Mouse (Mus musculus) embryonic facial prominence, embryonic 13.5 days (tissue): Measurements from ENCODE around the gene Dynll2. TPM values are rescaled to one million over a fixed set of nuclear protein-coding genes. Genes with fewer than 3 reads are reported as not detected.

Source experiments
- ATAC-seq: fragments of 200-750 bp; cut with Nextera tagmentation; 2 replicates; pipeline ENCODE4 v1.8.0; 2017; ENCODE audit warnings: low read depth; ENCODE audit not compliant: insufficient number of reproducible peaks, insufficient read depth, low FRiP score, low TSS enrichment
- H3K27ac ChIP-seq: fragments of 300-500 bp; sonication (generic); 2 replicates; pipeline ENCODE4 v1.5.1; 2015; ENCODE audit warnings: moderate library complexity, mild to moderate bottlenecking, inconsistent platforms
- H3K27me3 ChIP-seq: fragments of 300-500 bp; sonication (generic); 2 replicates; pipeline ENCODE4 v1.6.1; 2015; ENCODE audit warnings: mild to moderate bottlenecking, inconsistent platforms
- H3K36me3 ChIP-seq: fragments of 300-500 bp; sonication (generic); 2 replicates; pipeline ENCODE4 v1.6.1; 2015; ENCODE audit warnings: mild to moderate bottlenecking, inconsistent platforms
- H3K4me1 ChIP-seq: fragments of 300-500 bp; sonication (generic); 2 replicates; pipeline ENCODE4 v1.6.1; 2015; ENCODE audit warnings: inconsistent platforms
- H3K4me2 ChIP-seq: fragments of 300-500 bp; sonication (generic); 2 replicates; pipeline ENCODE4 v1.6.1; 2015; ENCODE audit warnings: moderate library complexity, mild to moderate bottlenecking, inconsistent platforms
- H3K4me3 ChIP-seq: fragments of 300-500 bp; sonication (generic); 2 replicates; pipeline ENCODE4 v1.5.1; 2015; ENCODE audit warnings: mild to moderate bottlenecking, inconsistent platforms
- H3K9ac ChIP-seq: fragments of 300-500 bp; sonication (generic); 2 replicates; pipeline ENCODE4 v1.6.1; 2015; ENCODE audit warnings: mild to moderate bottlenecking, inconsistent platforms
- H3K9me3 ChIP-seq: fragments of 300-500 bp; sonication (generic); 2 replicates; pipeline ENCODE4 v1.6.1; 2016; ENCODE audit warnings: inconsistent platforms
- WGBS: fragments of 180-500 bp; shearing (Covaris S2); methylation state at CpG from one replicate; pipeline ENCODE4 v1.1.7; 2015; ENCODE audit warnings: mixed read lengths; 5-methylcytosine and 5-hydroxymethylcytosine counted together
- polyA plus RNA-seq: library from polyadenylated mRNA; unstranded; fragments of >200 nt; fragmentation: Nextera tagmentation; extraction: Ambion mirVana; gene quantifications from 2 replicates; pipeline ENCODE4 v1.2.1, GENCODE M21; 2015

Dynll2 gene
- polyA plus RNA-seq, 1 experiment from 2014 or later: 23.3 TPM

DNA sequence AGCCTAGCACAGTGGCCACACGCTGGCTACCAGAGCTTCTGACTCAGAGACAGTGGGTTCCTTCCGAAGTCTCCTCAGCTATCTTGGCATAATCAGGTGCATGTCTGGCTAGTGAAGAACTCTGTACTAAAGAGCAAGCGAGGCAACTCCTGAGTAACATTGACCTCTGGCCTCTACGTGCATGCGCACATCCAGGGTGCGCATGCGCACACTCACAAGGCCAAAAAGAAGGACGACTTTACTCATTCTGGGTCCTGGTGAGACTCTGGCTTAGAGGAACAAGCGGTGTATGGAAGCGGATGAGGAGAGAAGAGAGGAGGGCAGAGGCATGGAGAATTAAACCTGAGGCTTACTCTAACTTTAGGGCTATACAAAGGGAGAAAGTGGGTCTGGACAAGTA lies 26.3 kb upstream of the Dynll2 start:
- H3K9ac ChIP-seq: no peak overlapping the region
- ATAC-seq: no peak

DNA sequence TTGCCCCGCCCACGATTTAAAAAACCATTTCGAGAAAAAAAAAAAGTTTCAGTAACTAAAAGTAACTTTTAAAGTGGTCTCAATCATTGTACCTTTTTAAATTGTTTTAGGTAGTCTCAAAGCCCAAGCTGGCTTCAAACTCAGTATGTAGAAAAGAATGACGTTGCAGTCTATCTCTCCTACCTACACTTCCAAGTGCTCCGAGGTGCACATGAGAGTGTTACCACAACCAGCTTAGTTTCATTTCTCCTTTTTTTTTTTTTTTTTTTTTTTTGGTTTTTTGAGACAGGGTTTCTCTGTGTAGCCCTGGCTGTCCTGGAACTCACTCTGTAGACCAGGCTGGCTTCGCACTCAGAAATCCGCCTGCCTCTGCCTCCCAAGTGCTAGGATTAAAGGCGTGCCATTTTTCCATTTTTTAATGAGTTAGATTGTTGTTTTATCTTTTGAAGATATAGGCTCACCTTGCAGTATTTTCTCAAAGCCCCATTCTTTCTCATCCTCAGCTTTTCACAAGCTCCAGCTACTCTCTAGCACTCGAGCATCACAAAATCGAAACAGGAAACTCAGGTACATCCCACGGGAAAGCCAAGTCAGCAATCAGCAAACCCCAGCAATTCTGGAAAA lies 25.4 kb upstream of the Dynll2 start:
- H3K9ac ChIP-seq: no peak overlapping the region
- ATAC-seq: no peak
- 86% methylated on average over 11 of the region's 11 CpGs for WGBS
- no peaks in the 10 kb centered on the region for H3K9me3 ChIP-seq
- no peak overlapping the region for H3K27ac ChIP-seq
- H3K4me1 ChIP-seq: peaks cover 24% of the 10 kb centered on the region
- no peaks in the 10 kb centered on the region for H3K36me3 ChIP-seq
- no peak overlapping the region for H3K4me2 ChIP-seq
- no peak overlapping the region for H3K4me3 ChIP-seq
- H3K27me3 ChIP-seq: peaks cover 7% of the 10 kb centered on the region; the same call in 1 of the 2 replicates

More for the DNA sequence above, 26.3 kb upstream of the Dynll2 start:
- no peak overlapping the region for H3K4me2 ChIP-seq
- peaks cover 7% of the 10 kb centered on the region; the same call in 1 of the 2 replicates for H3K27me3 ChIP-seq
- no peak overlapping the region for H3K27ac ChIP-seq
- no peaks in the 10 kb centered on the region for H3K9me3 ChIP-seq
- no peak overlapping the region for H3K4me3 ChIP-seq
- H3K36me3 ChIP-seq: no peaks in the 10 kb centered on the region
- WGBS: 88% methylated on average over 10 of the region's 10 CpGs
- H3K4me1 ChIP-seq: peaks cover 23% of the 10 kb centered on the region

DNA sequence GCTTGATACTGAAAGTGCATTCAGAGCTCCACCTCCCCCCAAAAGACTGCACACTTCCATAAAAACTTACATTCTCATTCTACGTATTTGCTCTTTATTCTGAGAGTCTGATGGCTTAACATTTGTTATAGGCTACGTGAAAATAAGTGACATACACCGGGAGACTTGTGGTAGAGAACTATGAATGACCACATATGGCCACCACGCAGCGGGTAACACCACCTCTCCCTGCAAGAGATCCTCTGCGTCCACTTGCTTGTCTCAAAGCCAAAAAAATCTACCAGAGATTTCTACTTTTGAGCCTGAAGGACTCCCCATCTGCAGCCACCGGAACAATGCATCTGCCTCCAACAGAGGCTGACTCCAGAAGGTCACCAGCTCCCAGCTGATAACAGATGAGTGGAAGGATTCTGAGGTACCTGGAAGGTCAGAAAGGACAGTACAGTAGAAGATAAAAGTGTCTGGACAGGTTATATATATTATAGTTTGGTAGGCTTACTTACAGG lies 24.6 kb upstream of the Dynll2 start:
- no peak overlapping the region for H3K9ac ChIP-seq
- peaks cover 7% of the 10 kb centered on the region; the same call in 1 of the 2 replicates for H3K27me3 ChIP-seq
- no peak for ATAC-seq
- H3K4me1 ChIP-seq: peaks cover 24% of the 10 kb centered on the region
- no peak overlapping the region for H3K4me3 ChIP-seq
- WGBS: 84% methylated on average over 7 of the region's 7 CpGs
- no peak overlapping the region for H3K4me2 ChIP-seq
- no peak overlapping the region for H3K27ac ChIP-seq
- H3K9me3 ChIP-seq: no peaks in the 10 kb centered on the region
- no peaks in the 10 kb centered on the region for H3K36me3 ChIP-seq

DNA sequence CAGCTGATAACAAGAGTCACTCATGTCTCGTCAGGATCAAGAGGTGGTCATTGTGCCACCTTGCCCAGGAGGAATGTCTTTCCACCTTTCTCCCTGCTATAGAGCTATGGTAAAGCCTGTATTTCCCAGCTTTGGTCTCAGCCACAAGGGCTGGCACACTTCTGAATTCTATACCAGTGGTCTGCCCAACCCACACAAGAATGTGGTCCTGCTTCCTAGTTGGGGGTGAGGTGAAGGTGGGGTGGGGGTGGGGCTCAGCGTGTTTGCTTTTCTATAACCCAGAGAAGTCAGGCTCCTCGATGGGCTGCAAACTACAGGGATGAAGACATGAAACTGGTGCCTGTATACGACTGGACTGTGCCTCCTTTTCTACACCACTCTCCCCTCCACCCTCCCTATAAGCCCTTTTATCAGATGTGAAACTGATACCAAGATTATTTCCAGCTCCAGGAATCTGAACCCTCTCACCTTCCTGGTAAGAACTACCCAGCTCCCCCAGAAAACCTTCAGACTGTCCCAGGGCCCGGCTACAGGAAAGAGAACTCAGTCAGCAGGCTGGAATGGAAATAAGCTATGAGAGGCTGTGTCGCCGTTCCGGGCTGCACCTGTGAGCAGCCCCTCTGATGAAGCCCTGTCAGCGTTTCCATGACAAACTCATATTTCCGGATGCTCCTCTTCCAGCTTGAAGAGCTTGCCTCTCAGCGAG lies 24.0 kb upstream of the Dynll2 start:
- peaks cover 24% of the 10 kb centered on the region for H3K4me1 ChIP-seq
- no peak overlapping the region for H3K9ac ChIP-seq
- peaks cover 7% of the 10 kb centered on the region; the same call in 1 of the 2 replicates for H3K27me3 ChIP-seq
- WGBS: 57% methylated on average over 11 of the region's 11 CpGs
- H3K36me3 ChIP-seq: no peaks in the 10 kb centered on the region
- no peak overlapping the region for H3K4me3 ChIP-seq
- no peak overlapping the region for H3K27ac ChIP-seq
- no peak overlapping the region for H3K4me2 ChIP-seq
- ATAC-seq: no peak
- no peaks in the 10 kb centered on the region for H3K9me3 ChIP-seq

DNA sequence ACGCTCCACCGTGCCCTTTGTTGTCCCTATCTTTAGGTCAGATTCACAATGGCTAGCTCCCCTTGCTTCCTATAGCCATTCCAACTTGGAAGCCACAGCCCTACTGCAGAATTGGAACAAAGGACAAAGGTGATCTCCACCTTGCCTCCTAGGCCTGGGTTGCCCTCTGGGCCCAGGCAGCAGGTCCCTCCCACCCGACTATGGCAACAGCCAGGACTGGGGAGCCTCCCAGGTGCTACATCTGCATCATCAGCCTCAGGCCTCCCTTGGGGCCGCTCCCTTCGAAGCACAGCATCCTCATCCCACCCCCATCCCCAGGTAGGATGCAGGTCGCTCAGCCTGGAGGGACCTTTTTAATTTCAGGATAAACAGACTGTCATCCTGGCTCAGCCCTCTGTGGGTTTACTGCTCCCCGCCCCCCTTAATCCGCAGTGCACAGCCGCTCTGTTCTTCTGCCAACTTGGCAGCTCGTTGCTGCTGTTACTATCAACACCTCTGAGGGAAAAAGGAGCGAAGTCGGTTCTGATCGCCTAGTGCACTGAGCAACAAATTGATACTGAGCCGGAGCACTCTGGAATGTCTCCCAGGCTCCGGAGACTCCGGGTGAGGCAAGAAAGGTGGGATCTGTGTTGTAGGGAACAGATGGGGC lies 22.3 kb upstream of the Dynll2 start:
- Histone ChIP-seq H3K4me3 (no peak overlapping the region), H3K9ac (peak overlapping the region; percentile 4; the same call in 1 of the 2 replicates), H3K4me1 (peaks cover 24% of the 10 kb centered on the region), H3K36me3 (no peaks in the 10 kb centered on the region), H3K27ac (no peak overlapping the region), H3K4me2 (peak overlapping the region; percentile 38), H3K9me3 (no peaks in the 10 kb centered on the region), H3K27me3 (peaks cover 7% of the 10 kb centered on the region; the same call in 1 of the 2 replicates)
- WGBS: 18% methylated on average over 16 of the region's 16 CpGs
- ATAC-seq: peak; percentile 67

DNA sequence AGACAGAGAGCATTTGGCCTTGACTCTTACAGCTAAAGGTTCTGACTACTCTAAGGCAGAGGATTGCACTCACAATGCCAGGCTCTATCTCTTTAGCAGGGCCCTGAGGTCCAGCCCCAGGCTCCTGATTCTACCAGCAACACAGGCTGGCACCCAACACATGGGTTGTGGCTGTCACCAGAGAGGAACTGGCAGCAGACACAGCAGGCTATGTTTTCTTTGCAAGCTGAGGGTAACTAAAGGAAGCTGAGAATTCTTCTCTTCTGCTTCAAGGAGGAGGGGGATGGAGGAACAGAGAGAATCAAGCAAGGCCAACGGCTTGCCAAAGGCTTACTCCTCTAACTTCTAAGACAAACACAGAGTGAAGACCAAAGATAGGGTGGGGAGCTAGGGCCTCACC lies 21.3 kb upstream of the Dynll2 start:
- no peaks in the 10 kb centered on the region for H3K9me3 ChIP-seq
- H3K27me3 ChIP-seq: peaks cover 7% of the 10 kb centered on the region; the same call in 1 of the 2 replicates
- no peak overlapping the region for H3K9ac ChIP-seq
- peaks cover 24% of the 10 kb centered on the region for H3K4me1 ChIP-seq
- ATAC-seq: no peak
- H3K36me3 ChIP-seq: no peaks in the 10 kb centered on the region
- 42% methylated on average over 1 of the region's 1 CpGs for WGBS
- H3K4me3 ChIP-seq: no peak overlapping the region
- H3K4me2 ChIP-seq: no peak overlapping the region
- H3K27ac ChIP-seq: no peak overlapping the region

DNA sequence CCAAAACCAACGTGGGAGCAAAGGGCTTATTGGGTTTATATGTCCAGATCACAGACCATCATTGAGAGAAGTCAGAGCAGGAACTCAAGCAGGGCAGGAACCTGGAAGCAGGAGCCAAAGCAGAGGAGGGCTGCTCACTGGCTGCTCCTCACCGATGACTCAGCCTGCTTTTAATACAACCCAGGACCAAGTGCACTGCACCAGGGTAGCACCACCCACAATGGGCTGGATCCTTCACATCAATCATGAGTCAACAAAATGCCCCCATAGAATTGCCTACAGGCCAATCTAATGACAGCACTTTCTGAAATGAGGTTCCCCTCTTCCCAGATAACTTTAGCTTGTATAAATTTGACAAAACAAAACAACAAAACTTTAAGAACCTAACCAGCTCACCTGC lies 16.8 kb upstream of the Dynll2 start:
- no peak overlapping the region for H3K27ac ChIP-seq
- 44% methylated on average over 2 of the region's 2 CpGs for WGBS
- H3K4me1 ChIP-seq: peaks cover 4% of the 10 kb centered on the region; the same call in 1 of the 2 replicates
- ATAC-seq: no peak
- peaks cover 9% of the 10 kb centered on the region; the same call in 1 of the 2 replicates for H3K36me3 ChIP-seq
- H3K4me2 ChIP-seq: no peak overlapping the region
- H3K27me3 ChIP-seq: no peaks in the 10 kb centered on the region
- 0 out of 2 replicates have a peak, but pooled peaks cover 3% of the 10 kb centered on the region for H3K9me3 ChIP-seq
- H3K4me3 ChIP-seq: no peak overlapping the region
- no peak overlapping the region for H3K9ac ChIP-seq

DNA sequence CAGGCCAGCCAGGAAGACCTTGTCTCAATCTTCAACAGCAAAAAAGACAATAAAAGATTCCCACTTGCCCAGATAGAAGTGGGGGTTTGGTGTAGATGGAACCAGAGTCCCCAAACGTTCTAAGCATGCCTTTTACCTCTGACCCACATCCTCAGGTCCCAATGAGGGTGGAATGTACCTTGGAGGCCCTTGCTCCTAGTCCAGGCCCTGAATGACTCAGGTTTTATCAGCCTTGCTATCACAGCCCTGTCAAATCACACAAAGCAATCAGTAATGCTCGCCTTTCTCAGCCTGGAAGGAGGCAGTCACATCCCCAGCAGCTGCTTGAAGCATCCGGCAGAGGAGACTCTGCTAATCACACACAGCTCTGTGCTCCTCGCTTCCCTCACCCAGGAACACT lies 15.4 kb upstream of the Dynll2 start:
- Histone ChIP-seq H3K4me1 (no peaks in the 10 kb centered on the region), H3K9ac (no peak overlapping the region; the same call in 1 of the 2 replicates), H3K27me3 (no peaks in the 10 kb centered on the region), H3K4me2 (no peak overlapping the region), H3K9me3 (0 out of 2 replicates have a peak, but pooled peaks cover 3% of the 10 kb centered on the region), H3K27ac (no peak overlapping the region), H3K36me3 (peaks cover 9% of the 10 kb centered on the region; the same call in 1 of the 2 replicates), H3K4me3 (no peak overlapping the region)
- 64% methylated on average over 4 of the region's 4 CpGs for WGBS
- no peak for ATAC-seq

DNA sequence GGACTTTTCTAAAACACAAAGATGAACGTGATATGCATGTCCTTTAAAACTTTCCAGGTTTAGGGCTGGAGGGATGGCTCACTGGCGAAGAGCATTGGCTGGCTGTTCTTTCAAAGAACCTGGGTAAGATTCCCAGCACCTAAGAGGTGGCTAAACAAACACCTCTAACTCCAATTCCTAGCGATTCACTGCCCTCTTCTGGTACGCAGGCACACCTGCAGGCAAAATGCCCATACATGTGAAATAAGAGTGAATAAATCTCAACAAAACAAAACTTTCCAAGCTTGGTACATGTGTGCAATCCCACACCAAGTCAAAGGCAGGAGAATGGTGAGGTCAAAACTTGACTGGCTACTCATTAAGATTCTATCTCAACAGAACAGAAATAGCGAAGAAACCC lies 12.4 kb upstream of the Dynll2 start:
- ATAC-seq: no peak
- Histone ChIP-seq H3K4me3 (no peak overlapping the region), H3K36me3 (peaks cover 9% of the 10 kb centered on the region; the same call in 1 of the 2 replicates), H3K4me1 (no peaks in the 10 kb centered on the region), H3K9me3 (0 out of 2 replicates have a peak, but pooled peaks cover 3% of the 10 kb centered on the region), H3K27me3 (no peaks in the 10 kb centered on the region), H3K9ac (no peak overlapping the region), H3K27ac (no peak overlapping the region), H3K4me2 (no peak overlapping the region)
- WGBS: 91% methylated on average over 5 of the region's 5 CpGs

DNA sequence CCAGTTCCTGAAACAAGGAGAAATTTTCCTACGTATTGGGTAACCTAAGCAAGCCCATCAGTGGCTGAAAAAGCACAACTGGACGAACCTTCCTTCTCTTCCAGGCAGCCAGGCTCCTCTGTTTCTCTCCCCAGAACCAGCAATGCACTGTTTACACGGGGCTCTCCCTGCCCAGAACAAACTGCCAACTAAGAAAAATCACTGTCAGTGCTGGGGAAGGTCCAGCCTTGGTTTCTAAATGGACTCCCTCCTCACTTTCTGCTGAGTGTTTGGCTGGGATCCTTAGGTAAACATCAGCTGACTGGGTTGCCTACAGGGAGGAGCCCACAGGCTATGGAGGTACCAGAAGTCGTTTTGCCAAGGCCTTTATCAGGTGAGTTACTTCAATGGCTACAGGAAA lies 4.5 kb upstream of the Dynll2 start:
- no peak overlapping the region for H3K27ac ChIP-seq
- no peaks in the 10 kb centered on the region for H3K36me3 ChIP-seq
- H3K4me1 ChIP-seq: peaks cover 5% of the 10 kb centered on the region
- no peak for ATAC-seq
- no peak overlapping the region for H3K9ac ChIP-seq
- 44% methylated on average over 4 of the region's 4 CpGs for WGBS
- H3K9me3 ChIP-seq: no peaks in the 10 kb centered on the region
- no peaks in the 10 kb centered on the region for H3K27me3 ChIP-seq
- no peak overlapping the region for H3K4me2 ChIP-seq
- no peak overlapping the region for H3K4me3 ChIP-seq

DNA sequence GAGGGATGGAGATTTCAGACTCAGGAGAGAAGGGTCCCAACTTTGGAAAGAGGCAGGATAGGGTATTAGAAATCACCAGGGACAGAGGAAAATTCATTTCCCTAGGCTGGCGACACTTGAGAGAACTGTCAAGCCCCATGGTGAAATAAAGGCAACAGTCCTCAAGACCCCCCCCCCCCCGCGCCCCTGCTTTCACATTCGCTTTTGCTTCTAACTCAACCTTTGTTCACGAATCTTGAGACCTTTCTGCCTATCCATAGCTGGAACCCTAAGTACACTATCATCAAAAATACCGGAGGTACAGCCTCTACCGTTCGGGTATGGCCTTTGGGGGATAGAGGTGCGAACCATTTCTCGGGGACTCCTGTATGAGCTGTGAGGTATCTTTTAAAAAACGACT lies 528 bp upstream of the Dynll2 start:
- ATAC-seq: no peak
- H3K36me3 ChIP-seq: peaks cover 12% of the 10 kb centered on the region

More for the DNA sequence above, 528 bp upstream of the Dynll2 start:
- Histone ChIP-seq H3K27me3 (no peaks in the 10 kb centered on the region), H3K4me1 (peaks cover 28% of the 10 kb centered on the region), H3K9me3 (no peaks in the 10 kb centered on the region), H3K4me3 (peak overlapping the region; percentile 100), H3K27ac (peak overlapping the region; percentile 92), H3K9ac (peak overlapping the region; percentile 98), H3K4me2 (peak overlapping the region; percentile 96)
- 66% methylated on average over 11 of the region's 11 CpGs for WGBS
